Mouse (Mus musculus) A20 (cell line): ENCODE data around the gene Tha1.

Source experiments
- DNase-seq: peaks from one replicate; pipeline ENCODE4 v3.0.0-alpha.2; 2011; ENCODE audit warnings: low read depth, low spot score

Gene Tha1

GRCm38 (mm10) chr11:117872861-117873608, at the start of gene Tha1:
Gene Tha1 (minus strand): TSS chr11:117873481.
- no peak for DNase-seq

GRCm38 (mm10) chr11:117919211-117919610, 45.9 kb upstream of the Tha1 start:
- DNase-seq: no peak

- DNase-seq: no peak
Measured at GRCm38 (mm10) chr11:117918541-117918940, 45.3 kb upstream of the Tha1 start.

GRCm38 (mm10) chr11:117915837-117916236, 42.6 kb upstream of the Tha1 start:
- no peak for DNase-seq

GRCm38 (mm10) chr11:117915341-117915740, 42.1 kb upstream of the Tha1 start:
- DNase-seq: peak; percentile 24

GRCm38 (mm10) chr11:117914531-117914930, 41.2 kb upstream of the Tha1 start:
- DNase-seq: no peak

GRCm38 (mm10) chr11:117912684-117913352, 39.5 kb upstream of the Tha1 start:
- DNase-seq: peak; percentile 64

GRCm38 (mm10) chr11:117909337-117909736, 36.1 kb upstream of the Tha1 start:
- no peak for DNase-seq

- DNase-seq: no peak
Measured at GRCm38 (mm10) chr11:117904442-117904841, 31.2 kb upstream of the Tha1 start.

GRCm38 (mm10) chr11:117902282-117902681, 29.0 kb upstream of the Tha1 start:
- DNase-seq: no peak

GRCm38 (mm10) chr11:117896533-117896932, 23.3 kb upstream of the Tha1 start:
- no peak for DNase-seq

- no peak for DNase-seq
Measured at GRCm38 (mm10) chr11:117894676-117895075, 21.4 kb upstream of the Tha1 start.

- peak; percentile 28 for DNase-seq
Measured at GRCm38 (mm10) chr11:117892199-117892598, 18.9 kb upstream of the Tha1 start.

GRCm38 (mm10) chr11:117891581-117892175, 18.4 kb upstream of the Tha1 start:
- DNase-seq: no peak

- no peak for DNase-seq
Measured at GRCm38 (mm10) chr11:117890519-117891282, 17.4 kb upstream of the Tha1 start.

- no peak for DNase-seq
Measured at GRCm38 (mm10) chr11:117889887-117890340, 16.6 kb upstream of the Tha1 start.

GRCm38 (mm10) chr11:117888853-117889822, 15.9 kb upstream of the Tha1 start:
- no peak for DNase-seq

GRCm38 (mm10) chr11:117888168-117888852, 15.0 kb upstream of the Tha1 start:
- DNase-seq: no peak

- DNase-seq: no peak
Measured at GRCm38 (mm10) chr11:117886000-117886399, 12.7 kb upstream of the Tha1 start.

GRCm38 (mm10) chr11:117882208-117882607, 8.9 kb upstream of the Tha1 start:
- no peak for DNase-seq
